Mouse (Mus musculus) monocyte, adult 59 days (primary cell): ENCODE measurements around the gene Zbtb16. TPM values are rescaled to one million over a fixed set of nuclear protein-coding genes. Genes with fewer than 3 reads are reported as not detected.

Experiments used
- total RNA-seq, 2 experiments: library from RNA; stranded (reverse); gene quantifications; one replicate each; pipeline ENCODE4 v1.2.4; 2023

The Zbtb16 gene
- 10 to 100 TPM; 24.6 to 25.3 TPM for total RNA-seq

DNA sequence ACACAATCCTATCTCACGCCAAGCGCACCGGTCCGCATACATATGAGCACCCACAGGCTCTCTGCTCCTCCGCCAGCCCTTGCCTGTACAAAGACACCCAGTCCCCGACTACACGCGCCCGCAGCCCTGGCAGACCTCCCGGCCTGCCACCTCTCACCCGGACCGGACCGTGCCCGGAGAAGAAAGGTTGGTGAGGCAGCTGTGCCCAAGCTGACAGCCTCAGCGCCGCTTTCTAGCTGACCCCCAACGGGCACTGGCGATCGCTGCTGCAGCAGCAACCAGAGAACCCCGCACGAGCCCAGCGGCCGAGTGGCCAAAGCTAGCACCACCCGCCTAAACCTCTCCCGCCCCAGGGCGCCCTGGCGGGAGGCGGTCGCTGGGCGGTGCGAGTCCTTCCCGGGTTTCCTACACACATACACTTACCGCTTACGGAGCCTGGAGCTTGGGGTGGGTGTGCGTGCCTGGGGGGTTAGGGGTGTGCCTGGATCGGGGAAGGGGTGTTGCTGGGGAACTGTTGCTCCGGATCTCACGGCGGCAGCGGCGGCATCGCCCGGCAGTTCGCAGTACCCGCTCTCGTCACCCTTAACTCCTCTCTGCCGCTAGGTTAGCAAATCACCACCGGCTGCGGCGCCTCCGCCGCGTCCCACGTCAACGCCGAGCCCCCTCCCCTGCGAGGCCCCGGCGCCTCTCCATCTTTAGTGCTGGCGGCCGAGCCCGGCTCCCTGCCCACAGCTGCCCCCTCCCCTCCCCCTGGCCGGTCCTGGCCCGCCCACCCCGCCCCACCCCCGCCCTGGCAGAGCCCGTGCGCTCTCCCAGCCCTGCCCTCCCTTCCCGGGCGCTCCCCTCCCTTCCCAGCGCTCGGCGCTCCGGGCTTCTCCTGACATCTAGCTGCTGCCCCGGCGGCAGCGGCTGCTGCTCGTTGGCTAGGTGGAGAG lies at the start of gene Zbtb16:
Gene Zbtb16, minus strand, starts transcription at position 592 of the 935 bp plus-strand sequence.

DNA sequence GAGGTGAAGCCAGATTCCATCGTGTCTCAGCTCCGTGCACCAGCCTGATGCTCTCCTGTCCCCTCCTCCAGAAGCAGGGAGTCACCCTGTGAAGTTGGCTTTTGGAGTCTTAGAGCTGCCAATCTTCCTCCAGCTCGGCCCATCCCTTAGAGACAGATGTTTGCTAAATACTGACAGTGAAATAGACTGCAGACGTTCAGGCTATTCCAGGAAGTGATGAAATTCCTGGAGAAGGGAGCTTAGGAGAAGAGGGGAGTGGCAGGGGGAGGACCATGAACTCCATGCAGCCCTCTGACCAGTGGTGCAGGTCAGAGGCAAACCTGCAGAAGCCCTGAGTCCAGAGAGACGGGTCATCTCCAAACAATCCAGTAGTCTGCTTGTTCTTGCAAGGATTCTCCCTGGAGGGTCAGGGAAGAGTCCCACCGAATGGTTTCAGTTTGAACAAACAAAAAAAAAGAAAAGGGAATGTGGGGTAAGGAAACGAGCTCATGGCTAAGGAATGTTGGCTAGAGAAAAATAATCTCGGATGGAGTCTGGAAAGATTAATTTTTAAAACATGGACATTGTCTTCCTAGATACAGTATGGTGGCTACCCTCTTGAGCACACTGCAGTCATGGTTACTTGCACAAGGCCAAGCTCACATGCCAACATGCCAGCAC lies 231.0 kb downstream of the Zbtb16 start, which contains the start of gene Nnmt:
Gene Nnmt, minus strand, starts transcription at position 215 of the 660 bp plus-strand sequence.

Other genes with a start within 250 kb of the Zbtb16 start
- gene Nnmt, start 231.1 kb downstream of the Zbtb16 start, total RNA-seq = under 1 TPM in 1 of 2 experiments, not detected in 1; 0.76 TPM
- gene Htr3a, start 74.9 kb upstream of the Zbtb16 start, total RNA-seq = not detected
- gene Htr3b, start 128.8 kb upstream of the Zbtb16 start, total RNA-seq = not detected
- 10 to 100 TPM; 12.1 to 16.5 TPM for gene Usp28, start 149.2 kb upstream of the Zbtb16 start, total RNA-seq
- 10 to 100 TPM; 19.1 to 22.4 TPM for gene Zw10, start 219.4 kb upstream of the Zbtb16 start, total RNA-seq
- gene Tmprss5, start 245.0 kb upstream of the Zbtb16 start, total RNA-seq = not detected